Mouse (Mus musculus): ENCODE data around the gene Cnn2.

DNA sequence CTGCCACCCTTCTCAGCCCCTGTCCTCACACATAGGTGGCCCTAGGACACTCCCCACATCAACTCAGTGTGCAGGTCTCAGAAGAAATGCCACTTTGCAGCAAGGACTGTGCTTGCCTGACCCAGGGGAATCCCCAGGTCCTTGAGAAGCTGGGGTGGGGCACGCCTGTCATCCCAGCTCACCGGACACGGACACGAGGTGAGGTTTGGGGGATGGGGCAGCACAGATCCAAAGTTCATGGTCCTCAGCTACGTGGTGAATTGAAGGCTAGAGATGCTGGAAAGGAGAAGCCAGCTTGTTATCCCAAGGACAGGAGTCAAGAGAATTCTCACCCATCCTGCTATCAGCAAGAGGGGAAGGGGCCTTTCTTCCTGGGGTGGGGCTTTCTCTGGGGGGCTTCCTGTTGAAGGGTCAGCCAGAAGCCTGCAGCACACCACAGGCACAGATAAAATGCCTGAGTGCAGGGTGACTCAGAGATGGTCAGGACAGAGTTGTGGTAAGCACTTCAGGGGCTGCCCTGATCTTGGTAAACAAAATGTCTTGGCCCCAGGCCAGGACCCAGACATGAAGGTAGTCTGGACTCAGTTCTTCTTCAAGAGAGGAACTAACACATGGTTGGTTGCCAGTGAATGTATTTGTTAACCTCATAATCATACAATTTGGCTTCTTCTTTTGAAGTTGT, 44.6 kb downstream of the Cnn2 start:
- TF ChIP-seq CTCF (IDR thresholded peaks at IDR 0.05; ENCODE audit: control insufficient read depth, insufficient read depth, insufficient replicate concordance, low read depth, low read length): no peak
- no peak for TF ChIP-seq POLR2A (IDR thresholded peaks at IDR 0.05; ENCODE audit: control insufficient read depth, low read depth, low read length)

Data from testis, adult 2 months (tissue).